Mouse (Mus musculus): Measurements from ENCODE around the gene Antxrl.

DNA sequence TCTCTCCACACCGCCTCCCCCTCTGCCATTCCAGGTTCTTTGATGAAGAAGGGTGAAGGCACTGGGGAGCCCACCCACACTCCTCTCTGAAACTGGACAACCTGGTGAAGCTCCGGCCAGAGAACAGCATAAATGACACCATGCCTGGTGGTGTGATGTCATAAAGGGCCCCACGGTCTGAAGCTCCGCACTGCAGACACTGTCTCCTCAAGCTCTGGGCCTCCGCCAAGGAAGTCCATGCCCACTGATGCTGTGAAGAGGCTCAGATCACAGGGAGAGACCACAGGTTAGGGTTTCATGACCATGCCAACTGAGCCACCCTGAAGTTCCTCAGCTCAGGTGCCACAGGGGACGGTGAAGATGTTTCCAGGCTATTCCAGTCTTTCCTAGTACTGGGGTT, at the start of gene Antxrl:
- TF ChIP-seq CTCF (IDR thresholded peaks at IDR 0.05; ENCODE audit: insufficient read depth, low read depth, low read length) (no peak), POLR2A (IDR thresholded peaks at IDR 0.05; ENCODE audit: insufficient read depth, low read depth, low read length) (no peak)
